Mouse (Mus musculus): ENCODE data around the gene Adgra3.
A peak's percentile ranks its signal among the peaks of the same experiment; 100 is the strongest.

Adgra3 gene

DNA sequence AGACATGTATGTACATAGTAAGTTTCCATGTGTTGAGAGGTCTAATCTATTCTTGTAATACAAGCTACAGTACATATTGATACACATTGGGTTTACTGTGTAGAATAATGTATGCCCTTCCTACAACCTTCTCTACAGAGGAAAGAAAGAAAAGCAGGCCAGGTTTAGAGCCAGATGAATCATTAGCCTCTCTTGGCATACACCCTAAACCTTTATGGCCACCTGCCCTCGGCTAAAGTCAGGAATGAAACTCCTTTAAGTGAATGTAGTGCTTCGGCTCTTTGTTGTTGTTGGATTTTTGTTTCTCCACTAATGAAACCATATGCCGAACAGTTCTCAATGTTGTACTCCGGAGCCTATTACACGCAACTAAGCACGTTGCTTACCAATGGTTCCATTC is 27.5 kb downstream of the Adgra3 start:
- DNase-seq = no peak

DNA sequence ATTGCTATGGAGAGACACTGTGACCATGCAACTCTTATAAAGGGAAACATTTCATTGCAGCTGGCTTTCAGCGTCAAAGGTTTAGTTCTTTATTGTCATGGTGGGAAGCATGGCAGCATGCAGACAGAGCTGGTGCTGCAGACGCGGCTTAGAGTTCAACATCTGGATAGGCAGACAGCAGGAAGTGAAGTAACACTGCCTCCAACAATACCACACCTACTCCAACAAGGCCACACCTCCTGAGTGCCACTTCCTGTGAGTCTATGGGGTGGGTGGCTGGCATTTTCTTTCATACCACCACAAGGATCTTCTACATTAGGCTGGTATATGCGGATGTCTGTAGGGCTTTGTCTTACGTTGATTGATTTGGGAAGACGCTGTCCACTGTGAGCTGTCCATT is 29.1 kb downstream of the Adgra3 start:
- no peak for DNase-seq

DNA sequence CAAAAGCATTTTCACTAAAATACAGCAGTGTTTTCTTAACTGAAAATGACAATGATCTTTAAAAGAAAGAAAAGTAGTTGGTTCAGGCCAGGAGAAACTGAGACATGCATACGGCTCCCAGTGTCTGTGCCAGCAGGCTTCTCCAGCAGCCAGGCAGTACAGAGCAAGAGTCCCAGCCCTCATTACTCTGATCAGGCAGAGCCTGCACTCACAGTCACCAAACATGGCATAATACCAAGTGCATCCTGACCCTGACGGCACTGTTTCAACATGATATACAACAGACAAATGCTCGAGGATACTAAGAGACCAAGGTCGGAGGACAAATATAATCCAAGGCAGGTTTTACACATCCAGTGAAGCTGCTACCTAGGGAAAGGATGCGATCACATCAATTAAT is 31.2 kb downstream of the Adgra3 start:
- no peak for DNase-seq

DNA sequence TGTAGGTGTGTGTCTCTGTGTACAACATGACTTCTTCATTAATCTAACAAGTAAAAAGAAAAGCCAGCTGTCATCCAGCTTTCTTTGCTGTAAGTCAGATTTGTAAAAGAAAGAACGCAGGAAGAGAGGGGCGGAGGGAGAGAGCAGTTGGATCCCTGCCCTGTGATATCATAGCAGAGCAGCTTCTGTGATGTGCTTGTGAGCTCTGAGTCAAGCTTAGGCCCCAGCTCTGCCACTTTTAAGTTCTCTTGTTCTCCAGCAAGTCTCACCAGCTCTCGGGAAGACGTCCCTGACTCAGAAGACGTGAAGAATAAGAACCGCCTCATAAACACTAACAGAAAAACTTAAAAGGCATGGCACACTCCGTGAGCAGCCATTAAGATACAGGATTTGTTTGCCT is 31.8 kb downstream of the Adgra3 start:
- no peak for DNase-seq

DNA sequence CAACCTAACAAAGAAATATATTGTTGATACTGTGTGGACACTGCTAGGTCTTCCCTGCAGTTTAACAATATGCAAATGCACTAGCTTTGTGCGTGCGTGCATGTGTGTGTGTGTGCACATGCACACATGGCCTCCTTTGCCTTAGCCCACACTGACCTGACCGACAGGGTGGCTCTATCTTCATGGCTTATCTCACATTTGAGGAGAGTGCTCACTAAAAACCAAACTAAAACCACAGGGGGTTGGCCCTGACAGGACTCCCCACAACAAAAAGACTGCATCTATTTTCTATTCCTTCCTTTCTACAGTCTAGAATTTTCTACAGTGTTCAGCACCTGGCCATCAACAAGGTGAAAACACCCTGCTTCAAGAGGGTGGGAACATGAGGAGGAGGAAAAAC is 32.7 kb downstream of the Adgra3 start:
- DNase-seq = no peak

DNA sequence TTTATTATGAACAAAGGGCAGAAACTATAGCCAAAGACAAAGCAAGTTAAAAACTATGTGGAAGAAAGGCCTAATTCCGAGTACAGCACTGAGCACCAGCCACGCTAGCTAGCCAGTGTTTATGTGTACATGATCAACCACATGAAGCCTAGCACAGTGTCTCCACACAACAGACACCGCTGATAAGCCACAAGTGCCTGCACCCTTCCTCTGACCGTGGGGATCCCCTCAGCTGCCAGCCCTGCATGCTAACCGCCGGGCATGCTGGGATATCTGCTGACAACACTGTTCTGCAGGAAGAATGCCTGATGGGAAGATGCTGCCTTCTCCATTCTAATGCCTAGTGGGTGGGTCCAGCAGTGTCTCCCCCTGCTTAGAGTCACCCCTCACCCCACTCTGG is 34.7 kb downstream of the Adgra3 start:
- DNase-seq = no peak

DNA sequence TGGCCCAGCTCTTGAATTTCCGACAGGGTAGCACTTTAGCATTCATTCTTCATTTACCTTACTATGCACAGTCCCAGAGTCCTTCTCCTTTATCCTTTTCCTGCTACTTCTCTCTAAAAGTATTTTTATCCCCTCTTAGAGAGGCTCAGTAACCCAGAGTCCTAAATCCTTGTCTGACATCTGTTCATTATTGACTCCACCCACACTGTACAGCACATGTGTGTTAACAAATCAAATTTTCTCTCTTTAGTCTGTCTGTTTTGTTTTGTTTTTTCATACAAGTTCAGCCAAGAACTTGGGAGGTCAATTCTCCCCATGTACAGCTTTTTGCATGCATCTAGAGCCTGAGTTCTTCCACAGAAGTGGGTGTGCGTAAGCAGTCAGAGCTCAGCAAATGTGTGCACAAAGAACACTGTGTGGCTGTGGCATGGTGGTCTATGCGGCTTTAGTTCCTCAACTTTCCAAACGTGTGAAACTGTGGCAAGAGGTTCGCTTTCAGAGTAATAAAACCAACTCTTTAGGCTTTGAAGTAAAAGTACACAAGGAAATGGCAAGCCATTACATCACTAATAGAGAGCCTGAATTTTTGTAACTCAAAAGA is 42.7 kb downstream of the Adgra3 start:
- DNase-seq = no peak

DNA sequence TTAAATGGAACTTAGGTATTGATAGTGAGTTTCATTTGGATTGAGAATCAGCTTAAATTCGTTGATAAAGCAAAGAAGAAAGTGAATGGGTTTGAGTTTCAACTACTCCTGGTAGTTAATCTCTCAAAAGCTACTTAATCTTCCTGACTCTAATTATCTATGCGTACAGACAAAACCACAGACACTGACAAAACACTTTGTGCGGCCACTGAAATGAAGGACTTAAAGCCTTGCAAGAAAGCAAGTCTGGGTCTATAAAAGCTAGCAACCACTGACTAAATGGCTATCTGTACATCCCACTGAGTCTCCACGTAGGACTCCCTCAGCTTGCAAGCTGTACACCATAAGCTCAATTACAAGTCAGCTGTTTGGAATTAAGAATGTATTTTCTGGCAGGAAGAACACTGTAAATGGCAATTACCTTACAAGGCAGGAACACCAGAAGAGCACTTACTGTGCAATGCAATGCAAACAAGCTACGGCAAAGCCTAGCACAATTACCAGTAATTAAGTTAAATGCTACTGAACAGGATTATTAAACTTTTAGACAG is 43.6 kb downstream of the Adgra3 start:
- no peak for DNase-seq

DNA sequence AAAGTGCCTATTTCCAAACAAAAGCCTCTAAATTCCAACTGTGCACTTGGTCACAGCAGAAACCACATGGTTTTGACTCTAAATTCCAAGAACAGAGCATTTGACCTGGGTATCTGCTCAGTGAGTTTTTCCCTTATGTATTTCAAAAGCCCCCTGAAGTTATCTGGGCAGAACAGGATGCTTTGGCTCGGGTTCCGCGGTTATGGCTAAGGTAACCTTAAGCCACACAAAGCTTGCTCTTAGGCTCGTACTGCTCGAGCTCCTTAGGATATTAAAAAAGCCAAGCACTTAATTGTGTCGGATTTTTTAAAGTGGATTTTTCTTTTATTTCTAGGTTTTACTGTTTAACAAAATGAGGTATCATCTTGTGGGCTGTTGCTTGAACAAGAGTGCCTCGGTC is 44.1 kb downstream of the Adgra3 start:
- no peak for DNase-seq

DNA sequence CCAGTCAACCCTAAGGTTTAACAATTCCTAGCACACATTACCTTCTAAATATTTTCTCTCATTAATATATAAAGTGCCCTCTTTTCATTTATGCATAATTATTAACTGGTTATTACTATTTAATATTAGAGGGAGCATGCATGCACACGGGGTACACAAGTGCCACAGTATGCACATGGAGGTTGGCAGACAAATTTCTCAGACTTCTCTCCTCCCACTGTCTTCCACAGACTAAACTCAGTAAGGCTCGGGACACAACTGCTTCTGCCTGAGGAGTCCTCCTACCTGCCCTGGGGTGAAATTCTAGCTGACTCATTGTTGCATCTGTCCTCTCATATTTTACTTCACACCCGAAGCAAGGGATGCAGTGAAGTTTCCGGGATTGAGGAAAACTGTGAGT is 44.8 kb downstream of the Adgra3 start:
- no peak for DNase-seq

DNA sequence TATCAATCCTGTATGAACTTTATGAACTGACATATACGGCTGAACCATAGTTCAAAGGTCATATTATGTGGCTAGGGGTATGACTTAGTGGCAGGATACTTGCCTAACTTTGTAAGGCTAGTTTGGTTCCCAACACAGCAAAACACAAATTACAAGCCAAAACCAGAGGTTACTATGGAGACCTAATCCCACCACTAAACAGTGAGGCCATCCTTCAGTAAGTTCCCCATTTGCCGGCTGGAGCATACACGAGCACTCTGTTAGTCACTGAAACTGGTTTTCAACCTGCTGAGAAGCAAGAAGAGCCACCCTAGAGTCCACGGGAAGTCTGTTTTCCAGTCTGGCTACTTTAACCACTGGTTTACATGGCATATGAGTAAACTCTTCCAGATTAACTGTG is 50.0 kb downstream of the Adgra3 start:
- DNase-seq = no peak

DNA sequence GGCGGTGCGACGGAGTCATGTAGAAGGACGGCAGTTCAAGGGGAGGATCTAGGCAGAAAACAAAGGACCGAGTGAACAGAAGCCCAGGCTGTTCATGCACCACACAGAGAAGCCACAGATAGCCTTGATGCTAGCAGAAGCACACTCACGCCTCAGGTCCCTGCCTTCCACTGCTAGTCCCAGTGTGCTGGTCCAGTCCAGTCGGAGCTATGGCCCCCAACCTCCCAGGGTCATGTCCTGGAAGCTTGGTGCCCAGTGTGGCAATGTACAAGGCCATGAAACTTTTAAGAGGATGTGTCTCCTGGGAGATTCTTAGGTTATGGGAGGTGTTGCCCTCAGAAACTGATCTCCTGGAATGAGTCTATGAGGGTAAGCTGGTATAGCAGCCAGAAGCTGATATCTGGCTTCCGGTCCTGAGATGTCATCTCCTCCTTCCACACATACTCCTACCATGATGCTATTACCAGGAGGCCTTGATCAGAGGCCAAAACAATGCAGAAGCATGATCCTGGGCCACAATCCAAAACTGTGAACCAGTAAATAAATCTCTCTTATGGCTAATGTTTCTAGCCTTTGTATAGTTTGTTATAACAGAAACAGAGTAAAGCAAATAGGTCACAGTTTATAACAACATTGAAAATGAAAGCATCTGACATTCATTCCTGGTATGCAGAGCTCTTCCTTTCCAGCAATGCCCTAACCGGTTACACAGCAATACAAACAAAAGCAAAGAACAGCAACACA is 51.7 kb downstream of the Adgra3 start:
- DNase-seq = peak in 1 of 2 experiments; percentile 62

DNA sequence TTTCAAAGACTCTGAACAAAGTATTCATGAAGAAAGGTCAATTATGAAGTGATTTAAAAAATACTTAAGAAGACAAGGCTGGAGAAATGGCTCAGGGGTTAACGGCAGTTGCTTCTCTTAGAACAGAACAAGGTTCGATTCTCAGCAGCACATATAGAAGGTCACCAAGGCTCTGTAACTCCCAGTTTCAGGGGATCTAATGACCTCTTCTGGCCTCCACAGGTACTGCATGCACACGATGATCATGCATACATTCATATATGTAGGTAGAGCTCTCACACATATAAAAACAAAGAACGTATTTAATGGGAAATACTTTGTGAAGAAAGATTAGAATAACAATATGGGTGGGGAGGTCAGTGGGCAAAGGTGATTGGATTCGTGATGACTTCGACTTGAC is 56.5 kb downstream of the Adgra3 start:
- DNase-seq = peak in 1 of 2 experiments; percentile 24

DNA sequence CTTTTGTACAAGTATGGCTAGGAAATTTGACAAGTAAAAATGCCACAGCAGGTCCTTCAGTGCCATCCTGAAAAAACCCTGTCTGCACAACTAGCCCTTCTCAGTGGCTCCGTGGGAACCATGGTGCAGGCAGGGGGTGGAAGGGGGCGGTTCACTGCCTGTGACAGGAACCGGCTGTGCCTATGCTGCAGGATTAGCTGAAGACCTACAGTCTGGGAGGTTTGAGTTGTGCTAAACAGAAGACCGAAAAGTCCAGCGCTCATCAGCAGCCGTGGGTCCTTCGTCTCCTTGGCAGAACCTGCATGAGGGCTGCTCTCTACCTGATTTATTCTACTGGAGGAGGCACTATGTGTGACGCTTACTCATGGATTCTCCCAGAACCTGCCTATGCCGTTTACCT is 59.0 kb downstream of the Adgra3 start:
- DNase-seq = no peak

DNA sequence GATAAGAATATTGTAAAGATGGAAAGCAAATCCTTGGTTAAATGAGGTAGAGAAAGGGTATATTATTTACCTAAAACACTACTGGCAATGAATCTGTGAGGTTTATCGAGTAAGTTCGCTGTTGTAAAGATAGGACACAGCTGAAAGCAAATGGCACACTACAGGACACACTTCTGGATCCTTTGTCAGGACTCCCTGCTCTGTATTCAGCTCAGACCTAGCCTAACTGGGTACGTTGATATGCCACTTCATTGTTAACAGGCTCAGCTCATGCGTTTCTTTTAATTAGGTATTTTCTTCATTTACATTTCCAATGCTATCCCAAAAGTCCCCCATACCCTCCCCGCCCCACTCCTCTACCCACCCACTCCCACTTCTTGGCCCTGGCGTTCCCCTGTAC is 61.8 kb downstream of the Adgra3 start:
- DNase-seq = no peak

DNA sequence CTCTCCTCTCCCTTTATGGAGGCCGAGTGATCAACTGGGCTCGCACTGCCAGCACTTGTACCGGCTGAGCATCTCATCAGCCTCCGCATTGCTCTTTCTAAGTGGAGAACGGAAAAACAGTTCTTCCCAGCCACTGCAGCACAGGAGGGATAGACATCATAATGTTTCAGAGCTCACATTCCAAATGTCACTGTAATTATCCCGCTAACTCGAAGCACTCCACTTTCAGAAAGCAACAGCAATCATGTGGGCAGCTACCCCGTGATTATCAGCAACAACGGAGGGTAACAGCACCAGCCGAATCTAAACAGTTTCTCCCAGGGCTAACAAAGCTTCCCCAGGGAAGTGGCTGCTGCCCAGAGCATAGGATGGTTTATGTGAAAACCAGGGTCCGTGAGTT is 62.3 kb downstream of the Adgra3 start:
- DNase-seq = no peak

DNA sequence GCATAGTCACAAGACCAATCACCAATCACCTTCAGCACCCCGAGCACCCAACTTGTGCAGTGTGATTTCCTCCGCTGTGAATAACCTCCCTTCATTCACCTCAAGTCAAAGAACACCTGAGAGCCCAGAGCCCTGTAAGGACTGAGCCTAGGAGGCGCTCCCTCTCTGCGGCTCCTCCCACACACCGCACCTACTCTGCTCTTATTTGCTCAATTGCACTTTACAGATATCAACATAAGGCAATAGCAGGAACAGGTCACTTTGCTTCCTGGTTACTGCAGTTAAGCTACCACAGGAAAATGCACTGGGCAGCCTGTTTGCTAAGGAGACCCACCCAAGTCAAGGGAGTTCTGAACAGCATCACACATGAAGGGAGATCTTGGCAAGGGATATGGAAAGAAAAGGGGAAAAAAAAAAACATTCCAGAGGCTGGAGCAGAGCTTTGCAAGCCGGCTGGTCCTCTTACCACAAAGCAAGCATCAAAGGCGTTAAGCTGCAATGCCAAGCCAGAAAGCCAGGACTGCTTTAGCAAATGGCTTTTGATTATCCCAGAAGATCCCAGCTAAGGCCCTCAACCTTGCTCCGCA is 68.0 kb downstream of the Adgra3 start:
- peak; percentile 68 to 76 for DNase-seq

DNA sequence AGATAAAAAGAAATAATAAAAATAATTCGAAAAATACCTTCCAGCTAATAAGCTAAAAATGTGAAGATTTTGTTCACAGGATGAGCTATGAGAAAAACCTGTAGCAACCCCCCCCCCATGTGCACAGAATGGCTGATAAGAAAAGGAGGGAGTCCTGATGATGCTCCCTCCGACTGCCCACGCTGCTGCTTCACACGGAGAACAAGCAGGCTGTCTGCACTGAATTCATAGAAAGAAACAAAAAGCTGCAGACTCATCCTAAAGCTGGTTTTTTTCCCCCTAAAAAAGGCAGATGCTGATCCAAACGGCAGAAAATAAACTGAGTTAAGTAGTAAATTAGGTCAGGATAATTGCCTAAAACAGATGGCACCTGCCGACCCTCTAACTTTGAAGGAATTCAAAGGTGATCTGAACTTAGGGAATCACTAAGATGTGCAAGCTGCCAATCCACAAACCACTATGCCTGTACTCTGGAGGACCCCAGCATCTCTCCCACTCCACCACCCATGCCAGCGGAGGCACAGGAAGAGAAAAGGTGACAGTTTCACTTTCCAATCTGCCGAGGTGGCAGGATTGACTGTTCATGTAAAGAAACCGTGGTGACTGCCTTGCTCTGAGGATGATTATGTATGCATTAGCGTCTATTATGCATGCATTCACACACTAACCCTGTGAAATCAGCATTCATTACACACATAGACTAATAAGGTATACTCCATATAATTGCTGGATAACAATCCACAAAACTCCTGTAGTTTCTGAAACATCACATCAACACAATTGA is 70.6 kb downstream of the Adgra3 start:
- no peak for DNase-seq

DNA sequence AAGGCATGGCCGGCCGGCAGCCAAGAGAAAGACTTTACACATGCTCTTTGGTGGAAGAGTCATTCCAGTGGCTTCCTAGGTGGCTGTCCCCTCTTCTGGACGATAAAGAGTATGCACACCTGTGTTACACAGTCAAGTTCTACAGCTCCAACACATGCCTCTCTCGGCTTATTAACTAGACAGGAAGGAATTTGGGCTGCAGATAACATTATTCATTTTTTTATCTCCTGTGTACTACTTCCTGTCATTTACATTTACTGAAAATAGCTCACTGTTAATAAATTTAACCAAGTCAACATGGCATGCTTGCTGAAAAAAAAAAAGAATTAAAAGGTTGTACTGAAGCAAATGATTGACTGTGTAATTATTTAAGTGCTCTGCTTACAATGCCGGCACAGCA is 78.1 kb downstream of the Adgra3 start:
- no peak for DNase-seq

DNA sequence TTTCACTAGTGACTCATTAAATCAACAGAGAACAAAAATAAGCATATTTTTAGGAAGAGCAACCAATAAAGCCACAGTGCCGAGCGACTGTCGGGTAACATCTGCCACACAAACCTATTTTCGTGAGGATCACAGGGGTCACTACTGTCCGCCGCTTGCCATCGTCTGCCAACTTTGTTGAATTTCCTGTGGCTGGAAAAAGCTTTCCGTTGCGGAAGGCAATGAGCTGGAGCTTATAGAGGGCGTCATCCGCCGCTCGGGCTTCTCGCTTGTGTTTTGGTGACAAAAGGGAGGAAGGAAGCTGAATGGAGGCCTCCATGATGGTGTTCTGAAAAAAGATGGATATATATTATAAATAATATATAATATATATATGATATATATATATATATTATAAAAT is 79.6 kb downstream of the Adgra3 start:
- no peak for DNase-seq

DNA sequence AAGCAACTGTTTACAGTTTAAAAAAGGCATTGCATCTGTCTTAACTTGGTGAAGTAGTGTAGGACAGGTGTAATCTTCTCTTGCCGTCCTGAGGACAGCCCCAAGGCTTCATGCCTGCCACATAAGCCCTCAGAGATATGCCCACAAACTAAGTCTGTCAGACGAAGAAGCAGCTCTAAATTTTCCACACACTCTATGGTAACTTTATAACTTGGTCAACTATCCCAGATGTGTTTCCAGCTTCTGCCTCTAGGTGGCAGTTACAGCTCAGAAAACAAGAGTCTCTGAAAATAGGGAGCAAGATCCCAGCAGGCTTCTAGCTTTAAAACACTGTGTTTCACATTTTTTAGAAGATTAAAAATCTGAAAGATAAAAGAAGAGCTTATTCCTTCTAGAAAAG is 82.8 kb downstream of the Adgra3 start:
- DNase-seq = peak; percentile 36 to 60

DNA sequence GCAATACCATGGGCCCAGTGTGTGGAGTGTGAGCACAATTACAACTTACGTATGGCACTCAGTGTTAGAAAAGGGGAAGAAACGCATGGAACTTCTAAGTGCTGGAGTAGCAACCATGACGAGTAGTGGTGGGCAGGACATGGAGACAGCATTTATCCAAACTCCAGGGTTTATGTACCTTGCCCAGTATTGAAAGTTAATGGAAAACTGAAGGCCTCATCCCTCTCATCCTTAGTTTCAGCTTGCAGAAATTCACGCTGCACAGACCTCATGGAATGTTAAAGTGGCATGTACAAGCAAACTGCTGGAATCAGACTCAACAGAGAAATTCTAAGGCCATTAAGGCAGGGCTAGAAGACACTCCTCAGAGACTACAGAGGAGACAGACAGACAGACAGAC is 84.6 kb downstream of the Adgra3 start:
- no peak for DNase-seq

DNA sequence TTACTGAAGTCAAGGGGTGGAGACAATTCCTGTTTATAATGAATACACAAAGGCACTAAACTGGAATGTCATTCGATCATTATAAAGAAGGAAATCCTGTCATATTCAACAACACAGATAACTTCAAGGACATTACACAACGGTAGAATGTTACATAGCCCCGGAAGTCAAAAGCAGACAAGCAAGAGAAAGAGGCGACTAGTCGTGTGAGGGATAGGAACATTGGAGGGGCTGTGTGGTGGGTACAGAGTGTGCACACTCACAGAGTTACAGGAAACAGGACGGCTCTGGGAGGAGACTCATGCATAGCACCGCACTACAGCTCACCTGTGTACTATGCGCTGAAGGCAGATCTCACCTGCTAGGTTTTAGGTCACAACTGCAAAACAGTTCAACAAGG is 89.1 kb downstream of the Adgra3 start:
- DNase-seq = peak in 1 of 2 experiments; percentile 57
